Comparison of ENCODE assay signal across 25 mouse cellular contexts in the genomic region with DNA sequence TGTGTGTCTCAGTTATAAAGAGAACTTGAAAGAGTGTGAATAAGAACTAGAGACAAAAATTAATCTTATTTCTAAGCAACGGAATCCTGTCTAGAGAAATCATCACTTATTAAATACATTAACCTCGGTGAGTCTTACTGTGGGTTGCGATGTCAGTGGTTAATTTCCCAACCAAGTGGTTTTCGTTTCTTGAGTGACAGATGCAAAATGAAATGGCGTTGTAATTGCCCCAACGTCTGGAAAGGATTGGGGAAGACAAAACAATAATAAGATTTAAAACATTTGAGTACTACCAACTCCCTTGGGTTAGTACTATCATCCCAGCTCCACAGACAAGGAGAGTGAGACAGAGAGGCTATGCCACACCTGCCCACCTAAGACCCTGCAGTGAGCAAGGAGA. TPM values are rescaled to one million over a fixed set of nuclear protein-coding genes. Genes with fewer than 3 reads are reported as not detected.
"Had no signal": no experiment of that assay in that cellular context is flagged by ENCODE, and none has a peak within 500 bp of the region (broad histone marks: within the 10 kb centered on the region; RNA-seq: fewer than 3 reads in every experiment).

No protein-coding gene starts in this region.

- H3K9ac ChIP-seq: heart, embryonic 12.5 days; hindbrain, embryonic 13.5 days; hindbrain, embryonic 15.5 days; kidney, embryonic 15.5 days; limb, embryonic 13.5 days; limb, embryonic 15.5 days had no signal

- H3K9me3 ChIP-seq: heart, embryonic 10.5 days; hindbrain, embryonic 13.5 days; hindbrain, embryonic 15.5 days; kidney, embryonic 15.5 days; limb, embryonic 13.5 days; limb, embryonic 15.5 days had no signal

- H3K36me3 ChIP-seq: heart, embryonic 10.5 days; heart, embryonic 12.5 days; hindbrain, embryonic 13.5 days; hindbrain, embryonic 15.5 days; kidney, embryonic 15.5 days; limb, embryonic 13.5 days; limb, embryonic 15.5 days had no signal

- DNase-seq: gastrocnemius, adult 2 months; gastrocnemius, postnatal 10 days; gastrocnemius, postnatal 25 days; heart, adult 18-20 months; heart, postnatal 10 days; heart, postnatal 36 days; kidney, adult 11 months; kidney, adult 2 months; kidney, adult 9 months; kidney, postnatal 14 days; kidney, postnatal 36 days; layer of hippocampus, adult 9-11 months; layer of hippocampus, postnatal 36 days; left cerebral cortex, postnatal 4 days had no signal

- ATAC-seq: hindbrain, postnatal 0 days; intestine, embryonic 16.5 days had no signal

- H3K27me3 ChIP-seq: heart, embryonic 12.5 days; hindbrain, embryonic 13.5 days; hindbrain, embryonic 15.5 days; kidney, embryonic 15.5 days; limb, embryonic 13.5 days; limb, embryonic 15.5 days had no signal

- H3K4me3 ChIP-seq: gastrocnemius, adult 2 months; heart, embryonic 10.5 days; heart, embryonic 12.5 days; hindbrain, embryonic 13.5 days; hindbrain, embryonic 15.5 days; kidney, embryonic 15.5 days; limb, embryonic 13.5 days; limb, embryonic 15.5 days had no signal

- H3K4me1 ChIP-seq: heart, embryonic 10.5 days; kidney, embryonic 15.5 days; limb, embryonic 13.5 days; limb, embryonic 15.5 days had no signal

- H3K27ac ChIP-seq: gastrocnemius, adult 2 months; heart, embryonic 10.5 days; hindbrain, embryonic 13.5 days; hindbrain, embryonic 15.5 days; hindbrain, postnatal 0 days; kidney, embryonic 15.5 days; kidney, postnatal 0 days; limb, embryonic 13.5 days; limb, embryonic 15.5 days had no signal

- H3K4me2 ChIP-seq: heart, embryonic 12.5 days; hindbrain, embryonic 13.5 days; hindbrain, embryonic 15.5 days; kidney, embryonic 15.5 days; limb, embryonic 13.5 days; limb, embryonic 15.5 days had no signal

RNA-seq across cellular contexts. Expression of a gene that starts 9.0 kb away (rescaled TPM):
- total RNA-seq: hematopoietic stem cell, adult 5-6 weeks had no signal
